Mouse (Mus musculus): Measurements from ENCODE around the gene Cyb5r3. TPM values are rescaled to one million over a fixed set of nuclear protein-coding genes. Genes with fewer than 3 reads are reported as not detected.

The Cyb5r3 gene
- polyA plus RNA-seq, 1 experiment from 2014 or later = 121 TPM

DNA sequence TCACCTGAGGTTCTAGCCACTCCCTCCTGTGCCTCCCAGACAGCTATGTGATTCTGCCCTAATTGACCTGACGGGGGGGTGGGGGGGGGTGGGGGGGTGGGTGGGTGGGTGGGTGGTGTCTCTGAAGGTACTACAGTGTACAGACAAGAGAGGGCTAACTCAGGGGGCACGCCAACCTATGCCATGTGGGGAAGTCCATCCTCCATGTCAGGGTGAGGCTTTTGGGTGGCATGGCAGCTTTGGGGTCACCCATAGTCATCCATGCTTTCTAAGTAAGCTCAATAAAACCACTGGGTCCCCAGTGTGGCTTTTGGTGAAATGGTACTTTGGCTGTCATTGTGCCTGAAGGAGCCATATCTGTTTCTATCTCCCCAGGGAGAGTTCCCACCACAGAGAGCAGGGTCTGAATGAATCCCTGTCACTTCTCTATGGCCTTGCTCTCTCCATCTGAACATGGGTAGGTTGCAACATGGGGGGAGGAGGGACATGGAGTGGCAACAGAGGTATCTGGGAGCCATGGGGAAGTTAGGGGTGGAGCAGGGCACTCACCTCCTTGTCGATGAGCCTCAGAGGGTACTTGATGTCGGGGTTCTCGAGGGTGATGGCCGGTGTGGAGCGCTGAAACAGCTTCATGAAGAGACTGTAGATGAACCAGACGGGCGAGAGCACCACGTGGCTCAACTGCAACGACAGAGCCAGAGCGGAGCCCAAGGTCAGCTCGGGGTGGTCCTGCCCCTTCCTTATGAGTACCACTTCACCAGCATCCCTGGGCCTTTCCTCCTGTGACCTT, 6.7 kb downstream of the Cyb5r3 start:
- Histone ChIP-seq H3K36me3 (ENCODE audit: control insufficient read depth, insufficient read depth, low read length) (peaks cover 9% of the 10 kb centered on the region; the same call in 1 of the 2 replicates), H3K27me3 (ENCODE audit: control insufficient read depth, insufficient read depth, low read depth, low read length) (no peaks in the 10 kb centered on the region), H3K4me3 (ENCODE audit: low read depth, low read length) (no peak overlapping the region), H3K4me1 (ENCODE audit: control insufficient read depth, insufficient read depth, low read length) (peaks cover 4% of the 10 kb centered on the region), H3K27ac (ENCODE audit: low read length) (no peak overlapping the region), H3K9ac (ENCODE audit: low read depth, low read length) (no peak overlapping the region), H3K9me3 (replicated peaks; ENCODE audit: control insufficient read depth, low read length, poor library complexity, severe bottlenecking) (no peaks in the 10 kb centered on the region), H3K4me2 (ENCODE audit: low read length) (no peak overlapping the region)
- 96% methylated on average over 13 of the region's 13 CpGs for WGBS
- ATAC-seq = no peak

GRCm38 (mm10) chr15:83164971-83165471, 7.4 kb downstream of the Cyb5r3 start:
- Histone ChIP-seq H3K9ac (ENCODE audit: low read depth, low read length) (no peak overlapping the region), H3K36me3 (ENCODE audit: control insufficient read depth, insufficient read depth, low read length) (peaks cover 9% of the 10 kb centered on the region; the same call in 1 of the 2 replicates), H3K27ac (ENCODE audit: low read length) (no peak overlapping the region), H3K4me1 (ENCODE audit: control insufficient read depth, insufficient read depth, low read length) (peaks cover 4% of the 10 kb centered on the region), H3K27me3 (ENCODE audit: control insufficient read depth, insufficient read depth, low read depth, low read length) (no peaks in the 10 kb centered on the region), H3K4me3 (ENCODE audit: low read depth, low read length) (no peak overlapping the region), H3K4me2 (ENCODE audit: low read length) (no peak overlapping the region), H3K9me3 (replicated peaks; ENCODE audit: control insufficient read depth, low read length, poor library complexity, severe bottlenecking) (no peaks in the 10 kb centered on the region)
- no peak for ATAC-seq
- 82% methylated on average over 5 of the region's 5 CpGs for WGBS

DNA sequence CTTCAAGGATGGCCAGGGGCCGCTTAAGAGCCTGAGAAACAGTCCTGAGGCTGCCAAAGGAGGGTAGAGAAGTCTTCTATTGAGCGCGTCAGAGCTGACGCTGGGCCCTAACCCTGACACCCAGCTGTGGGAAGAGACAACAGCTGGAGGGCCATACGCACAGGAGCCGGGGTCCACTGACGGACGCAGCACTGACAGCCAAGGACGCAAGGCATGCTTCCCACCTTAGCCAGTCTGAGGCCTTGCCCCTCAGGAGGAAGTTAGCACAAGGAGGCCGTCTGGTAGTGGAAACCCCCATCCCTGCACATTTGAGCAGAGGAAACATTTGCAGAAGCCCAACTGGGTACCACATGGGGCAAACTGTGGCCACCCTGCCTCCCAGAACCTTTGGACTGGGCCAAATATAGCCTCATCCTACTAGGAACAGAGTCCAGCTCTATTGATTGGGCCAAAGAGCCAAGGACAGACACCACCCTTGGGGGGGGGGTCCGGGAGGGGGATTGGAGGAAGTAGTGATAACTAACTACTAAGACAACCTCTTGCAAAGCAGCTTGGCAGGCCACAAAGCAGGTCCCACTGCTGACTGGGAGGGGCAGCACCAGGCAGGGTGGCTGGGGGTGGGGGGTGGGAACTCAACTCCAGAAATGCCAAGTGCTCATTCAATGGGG, 9.4 kb downstream of the Cyb5r3 start:
- Histone ChIP-seq H3K9ac (ENCODE audit: low read depth, low read length) (no peak overlapping the region), H3K4me1 (ENCODE audit: control insufficient read depth, insufficient read depth, low read length) (no peaks in the 10 kb centered on the region), H3K36me3 (ENCODE audit: control insufficient read depth, insufficient read depth, low read length) (peaks cover 24% of the 10 kb centered on the region), H3K27me3 (ENCODE audit: control insufficient read depth, insufficient read depth, low read depth, low read length) (no peaks in the 10 kb centered on the region), H3K27ac (ENCODE audit: low read length) (no peak overlapping the region), H3K4me2 (ENCODE audit: low read length) (no peak overlapping the region), H3K9me3 (replicated peaks; ENCODE audit: control insufficient read depth, low read length, poor library complexity, severe bottlenecking) (no peaks in the 10 kb centered on the region), H3K4me3 (ENCODE audit: low read depth, low read length) (no peak overlapping the region)
- WGBS = 93% methylated on average over 11 of the region's 11 CpGs
- ATAC-seq = no peak

DNA sequence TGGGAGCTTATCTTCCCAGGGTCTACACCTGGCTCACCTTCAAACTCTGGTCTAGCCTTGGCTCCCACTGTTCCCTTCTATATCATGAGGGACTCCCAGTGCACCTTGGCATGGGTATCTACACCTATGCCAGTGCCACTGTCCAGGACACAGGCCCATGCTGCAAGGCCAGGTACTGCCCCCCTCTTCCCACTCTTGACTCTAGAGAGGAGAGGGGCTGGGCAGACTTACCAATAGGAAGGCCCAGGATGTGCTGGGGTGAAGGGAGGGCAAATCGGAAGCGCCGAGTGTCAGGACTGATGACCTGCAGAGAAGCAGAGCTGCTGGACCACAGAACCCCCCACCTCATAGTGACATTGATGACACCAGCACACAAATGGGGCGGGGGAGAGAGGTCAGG, 10.4 kb downstream of the Cyb5r3 start:
- no peak overlapping the region for H3K4me3 ChIP-seq (ENCODE audit: low read depth, low read length)
- WGBS = 95% methylated on average over 4 of the region's 4 CpGs
- no peaks in the 10 kb centered on the region for H3K4me1 ChIP-seq (ENCODE audit: control insufficient read depth, insufficient read depth, low read length)
- H3K27ac ChIP-seq (ENCODE audit: low read length) = no peak overlapping the region
- no peak overlapping the region for H3K9ac ChIP-seq (ENCODE audit: low read depth, low read length)
- peaks cover 28% of the 10 kb centered on the region for H3K36me3 ChIP-seq (ENCODE audit: control insufficient read depth, insufficient read depth, low read length)
- no peaks in the 10 kb centered on the region for H3K9me3 ChIP-seq (replicated peaks; ENCODE audit: control insufficient read depth, low read length, poor library complexity, severe bottlenecking)
- no peaks in the 10 kb centered on the region for H3K27me3 ChIP-seq (ENCODE audit: control insufficient read depth, insufficient read depth, low read depth, low read length)
- ATAC-seq = no peak
- no peak overlapping the region for H3K4me2 ChIP-seq (ENCODE audit: low read length)

- Histone ChIP-seq H3K36me3 (ENCODE audit: control insufficient read depth, insufficient read depth, low read length) (peaks cover 28% of the 10 kb centered on the region), H3K27me3 (ENCODE audit: control insufficient read depth, insufficient read depth, low read depth, low read length) (no peaks in the 10 kb centered on the region), H3K27ac (ENCODE audit: low read length) (no peak overlapping the region), H3K9me3 (replicated peaks; ENCODE audit: control insufficient read depth, low read length, poor library complexity, severe bottlenecking) (no peaks in the 10 kb centered on the region), H3K4me1 (ENCODE audit: control insufficient read depth, insufficient read depth, low read length) (no peaks in the 10 kb centered on the region), H3K4me2 (ENCODE audit: low read length) (no peak overlapping the region), H3K4me3 (ENCODE audit: low read depth, low read length) (no peak overlapping the region), H3K9ac (ENCODE audit: low read depth, low read length) (no peak overlapping the region)
- 24% methylated on average over 10 of the region's 10 CpGs for WGBS
- ATAC-seq = no peak
Measured at GRCm38 (mm10) chr15:83161062-83161748, 11.2 kb downstream of the Cyb5r3 start.

DNA sequence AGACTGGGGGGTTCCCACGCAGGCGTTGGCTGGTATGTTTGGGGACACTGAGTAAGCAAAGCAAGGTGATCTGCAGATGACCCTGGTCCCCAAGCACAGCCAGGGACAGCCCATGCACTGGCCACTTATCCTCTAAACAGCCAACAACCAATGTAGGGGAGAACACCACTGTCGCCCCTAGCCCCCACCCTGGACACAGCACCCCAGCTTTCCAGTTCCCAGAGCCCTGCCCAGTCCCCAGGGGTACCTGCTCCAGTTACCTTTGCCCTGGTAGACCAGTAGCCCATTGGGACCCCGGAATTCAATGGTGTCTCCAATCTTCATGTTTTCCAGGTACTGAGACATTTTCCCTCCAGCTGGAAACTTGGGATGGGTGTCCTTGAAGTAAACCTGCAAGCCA, 11.8 kb downstream of the Cyb5r3 start:
- Histone ChIP-seq H3K9me3 (replicated peaks; ENCODE audit: control insufficient read depth, low read length, poor library complexity, severe bottlenecking) (no peaks in the 10 kb centered on the region), H3K4me2 (ENCODE audit: low read length) (no peak overlapping the region), H3K27me3 (ENCODE audit: control insufficient read depth, insufficient read depth, low read depth, low read length) (no peaks in the 10 kb centered on the region), H3K9ac (ENCODE audit: low read depth, low read length) (no peak overlapping the region), H3K36me3 (ENCODE audit: control insufficient read depth, insufficient read depth, low read length) (peaks cover 28% of the 10 kb centered on the region), H3K4me3 (ENCODE audit: low read depth, low read length) (no peak overlapping the region), H3K27ac (ENCODE audit: low read length) (no peak overlapping the region), H3K4me1 (ENCODE audit: control insufficient read depth, insufficient read depth, low read length) (no peaks in the 10 kb centered on the region)
- no peak for ATAC-seq
- 97% methylated on average over 4 of the region's 4 CpGs for WGBS

GRCm38 (mm10) chr15:83159823-83160222, 12.6 kb downstream of the Cyb5r3 start:
- H3K27ac ChIP-seq (ENCODE audit: low read length) = no peak overlapping the region
- WGBS = 93% methylated on average over 9 of the region's 9 CpGs
- no peak overlapping the region for H3K9ac ChIP-seq (ENCODE audit: low read depth, low read length)
- H3K4me1 ChIP-seq (ENCODE audit: control insufficient read depth, insufficient read depth, low read length) = no peaks in the 10 kb centered on the region
- H3K4me2 ChIP-seq (ENCODE audit: low read length) = no peak overlapping the region
- H3K36me3 ChIP-seq (ENCODE audit: control insufficient read depth, insufficient read depth, low read length) = peaks cover 26% of the 10 kb centered on the region
- no peak for ATAC-seq
- H3K27me3 ChIP-seq (ENCODE audit: control insufficient read depth, insufficient read depth, low read depth, low read length) = no peaks in the 10 kb centered on the region
- no peak overlapping the region for H3K4me3 ChIP-seq (ENCODE audit: low read depth, low read length)
- no peaks in the 10 kb centered on the region for H3K9me3 ChIP-seq (replicated peaks; ENCODE audit: control insufficient read depth, low read length, poor library complexity, severe bottlenecking)

GRCm38 (mm10) chr15:83158587-83159160, 13.7 kb downstream of the Cyb5r3 start:
- no peak for ATAC-seq
- Histone ChIP-seq H3K4me3 (ENCODE audit: low read depth, low read length) (no peak overlapping the region), H3K27ac (ENCODE audit: low read length) (no peak overlapping the region), H3K9ac (ENCODE audit: low read depth, low read length) (no peak overlapping the region), H3K4me2 (ENCODE audit: low read length) (no peak overlapping the region), H3K9me3 (replicated peaks; ENCODE audit: control insufficient read depth, low read length, poor library complexity, severe bottlenecking) (no peaks in the 10 kb centered on the region), H3K27me3 (ENCODE audit: control insufficient read depth, insufficient read depth, low read depth, low read length) (no peaks in the 10 kb centered on the region), H3K36me3 (ENCODE audit: control insufficient read depth, insufficient read depth, low read length) (peaks cover 27% of the 10 kb centered on the region), H3K4me1 (ENCODE audit: control insufficient read depth, insufficient read depth, low read length) (no peaks in the 10 kb centered on the region)
- 95% methylated on average over 7 of the region's 7 CpGs for WGBS

Data from midbrain, embryonic 16.5 days (tissue).